Mouse (Mus musculus) telencephalon, adult 2 months (tissue): ENCODE measurements at regions not wholly inside any gene's neighbourhood (a gene's known extent, or its start where the extent isn't known, plus 50 kb on each side); places are given as distances from the start of the nearest gene placed in this dataset.
"Not testable (repeated sequence)": the region's sequence is repeated elsewhere in the genome, so short reads cannot be mapped to it uniquely, and the experiment has no call there.

Experiments used
- DNase-seq: peaks from one replicate; pipeline ENCODE4 v3.0.0-alpha.2; 2011; ENCODE audit warnings: low read depth, low spot score

GRCm38 (mm10) chr6:48341367-48341766 is 54.0 kb upstream of the Krba1 start:
- DNase-seq = not testable (repeated sequence)

- DNase-seq = not testable (repeated sequence)
These were observed 58.4 kb upstream of the Krba1 start for GRCm38 (mm10) chr6:48336964-48337363.

- DNase-seq = no peak
These were observed 107.4 kb upstream of the Krba1 start for GRCm38 (mm10) chr6:48288011-48288410.

GRCm38 (mm10) chr6:48279646-48280045 is 115.7 kb upstream of the Krba1 start:
- DNase-seq = not testable (repeated sequence)

GRCm38 (mm10) chr6:48261563-48261962 is 133.8 kb upstream of the Krba1 start:
- not testable (repeated sequence) for DNase-seq

- not testable (repeated sequence) for DNase-seq
These were observed 142.4 kb upstream of the Krba1 start for GRCm38 (mm10) chr6:48252989-48253388.

- DNase-seq = no peak
These were observed 143.4 kb upstream of the Krba1 start for GRCm38 (mm10) chr6:48251954-48252353.

GRCm38 (mm10) chr6:48244191-48244590 is 151.2 kb upstream of the Krba1 start:
- DNase-seq = not testable (repeated sequence)

- DNase-seq = no peak
These were observed 141.0 kb upstream of the Zfp746 start for GRCm38 (mm10) chr6:48227431-48227830.

GRCm38 (mm10) chr6:48224206-48224605 is 137.8 kb upstream of the Zfp746 start:
- DNase-seq = no peak

GRCm38 (mm10) chr6:48222971-48223370 is 136.6 kb upstream of the Zfp746 start:
- no peak for DNase-seq

GRCm38 (mm10) chr6:48221806-48222205 is 135.4 kb upstream of the Zfp746 start:
- DNase-seq = peak; percentile 49

- DNase-seq = no peak
These were observed 128.8 kb upstream of the Zfp746 start for GRCm38 (mm10) chr6:48215212-48215611.

- DNase-seq = no peak
These were observed 123.3 kb upstream of the Zfp746 start for GRCm38 (mm10) chr6:48209739-48210138.

GRCm38 (mm10) chr6:48209103-48209502 is 122.7 kb upstream of the Zfp746 start:
- no peak for DNase-seq

GRCm38 (mm10) chr6:48205722-48206121 is 119.3 kb upstream of the Zfp746 start:
- DNase-seq = no peak

- DNase-seq = no peak
These were observed 113.6 kb upstream of the Zfp746 start for GRCm38 (mm10) chr6:48199951-48200350.

- DNase-seq = no peak
These were observed 112.4 kb upstream of the Zfp746 start for GRCm38 (mm10) chr6:48198806-48199205.

GRCm38 (mm10) chr6:48197696-48198378 is 111.4 kb upstream of the Zfp746 start:
- no peak for DNase-seq

- DNase-seq = peak; percentile 65
These were observed 102.0 kb upstream of the Zfp746 start for GRCm38 (mm10) chr6:48188363-48188762.

GRCm38 (mm10) chr6:48185311-48185710 is 98.9 kb upstream of the Zfp746 start:
- DNase-seq = no peak

GRCm38 (mm10) chr6:48178360-48179120 is 92.1 kb upstream of the Zfp746 start:
- no peak for DNase-seq

GRCm38 (mm10) chr6:48177936-48178335 is 91.5 kb upstream of the Zfp746 start:
- DNase-seq = peak; percentile 82
